Mouse (Mus musculus): ENCODE data around the gene Adcy9. TPM values are rescaled to one million over a fixed set of nuclear protein-coding genes. Genes with fewer than 3 reads are reported as not detected.
A peak's percentile ranks its signal among the peaks of the same experiment; 100 is the strongest.
"Not testable (repeated sequence)": the region's sequence is repeated elsewhere in the genome, so short reads cannot be mapped to it uniquely, and the experiment has no call there.

The Adcy9 gene
- total RNA-seq, 2 experiments from 2014 or later, result 32.3 to 51.9 TPM

DNA sequence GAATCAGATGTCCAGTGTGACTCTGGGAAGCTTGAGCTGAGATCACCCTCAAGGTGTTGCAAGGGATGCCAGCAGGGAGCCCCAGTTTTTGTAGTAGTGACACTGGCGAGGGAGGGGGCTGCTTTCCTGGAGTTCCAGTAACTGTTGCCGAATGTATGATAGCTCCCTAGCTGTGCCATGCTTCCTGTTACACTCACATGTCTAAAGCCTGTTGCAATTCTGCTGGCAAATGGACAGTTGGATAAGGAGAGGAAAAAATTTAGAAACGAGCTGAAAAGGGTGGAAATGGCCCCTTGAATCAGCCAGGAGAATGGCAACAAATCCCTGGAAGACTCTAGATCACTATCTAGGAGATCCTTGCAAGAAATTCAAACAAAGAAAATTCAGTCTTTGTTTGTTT lies 140.7 kb downstream of the Adcy9 start:
- no peak for DNase-seq (ENCODE audit: low spot score in 2 of 2)

DNA sequence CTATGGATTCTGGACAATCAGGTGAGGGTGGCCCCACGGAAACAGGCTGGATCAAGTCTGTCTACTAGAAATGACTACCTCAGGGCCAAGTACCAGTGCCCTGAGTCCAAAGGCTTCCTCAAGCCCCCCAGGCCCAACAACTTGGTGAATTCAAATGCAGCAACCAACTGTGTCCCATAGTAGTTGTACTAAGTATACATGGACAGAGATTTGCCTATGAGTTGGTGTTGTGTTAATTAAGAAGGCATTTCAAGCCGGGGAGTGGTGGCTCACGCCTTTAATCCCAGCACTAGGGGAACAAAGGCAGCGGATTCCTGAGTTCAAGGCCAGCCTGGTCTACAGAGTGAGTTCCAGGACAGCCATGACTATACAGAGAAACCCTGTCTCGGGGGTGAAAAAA lies 143.7 kb downstream of the Adcy9 start:
- no peak for DNase-seq (ENCODE audit: low spot score in 2 of 2)

- no peak for DNase-seq (ENCODE audit: low spot score in 2 of 2)
Observed at GRCm38 (mm10) chr16:4276151-4276550, 144.1 kb downstream of the Adcy9 start.

DNA sequence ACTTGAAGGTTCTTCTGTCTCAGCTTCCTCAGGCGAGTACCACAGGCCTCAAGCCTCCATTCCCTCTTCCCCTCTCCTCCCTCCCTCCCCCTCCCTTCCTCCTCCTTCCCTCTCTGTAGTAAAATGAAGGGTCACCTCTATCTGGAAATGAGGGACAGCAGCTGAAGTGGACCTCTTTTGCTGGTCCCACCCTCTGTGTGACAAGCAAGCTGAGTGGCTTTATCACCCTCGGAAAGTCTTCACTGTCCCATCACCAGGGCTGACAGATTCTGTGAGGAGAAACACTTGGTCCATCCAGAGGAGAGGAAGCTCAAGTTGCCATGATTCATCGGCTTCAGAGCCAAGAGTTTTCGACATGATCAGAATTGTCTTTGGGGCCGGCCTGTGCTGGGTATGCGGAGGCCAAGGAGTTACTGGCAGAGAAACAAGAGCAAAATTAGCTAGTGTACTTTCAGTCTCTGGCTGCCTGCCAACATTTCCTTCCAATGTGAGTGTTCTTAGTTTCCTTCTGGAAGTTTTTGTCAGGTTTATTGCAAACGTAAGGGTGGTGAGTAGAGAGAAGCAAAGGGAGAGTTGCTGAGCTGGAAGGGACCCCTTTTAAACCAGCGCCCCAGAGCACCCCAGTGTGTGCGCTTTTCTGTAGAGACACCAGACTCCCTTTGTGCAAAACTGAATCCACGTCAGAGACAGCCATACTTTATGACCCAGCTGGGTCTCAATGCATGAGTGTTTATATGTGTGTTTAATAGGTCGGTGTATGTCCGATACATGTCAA lies 146.4 kb downstream of the Adcy9 start:
- DNase-seq (ENCODE audit: low spot score in 2 of 2), result peak; percentile 48 to 69

- no peak for DNase-seq (ENCODE audit: low spot score in 2 of 2)
Observed at GRCm38 (mm10) chr16:4272254-4272653, 148.0 kb downstream of the Adcy9 start.

DNA sequence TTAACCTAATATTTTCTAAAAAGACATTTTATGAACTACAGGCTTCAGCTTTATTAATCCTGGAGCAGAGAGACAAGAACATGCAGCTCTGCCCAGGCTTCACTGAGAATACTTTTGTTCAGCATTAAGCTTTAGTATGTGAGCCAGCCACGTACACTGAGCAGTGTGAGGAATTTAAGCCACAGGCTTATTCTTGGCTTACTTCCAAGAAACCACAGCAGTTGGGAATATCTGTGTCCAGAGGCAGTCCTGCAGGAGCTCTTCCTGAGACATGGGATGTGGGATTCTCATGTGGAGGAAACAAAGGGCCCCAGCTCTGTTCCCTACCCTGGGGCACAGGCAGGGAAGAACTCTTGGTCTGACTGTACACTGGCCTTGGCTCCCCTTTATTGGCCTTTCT lies 149.4 kb downstream of the Adcy9 start:
- DNase-seq (ENCODE audit: low spot score in 2 of 2), result no peak

DNA sequence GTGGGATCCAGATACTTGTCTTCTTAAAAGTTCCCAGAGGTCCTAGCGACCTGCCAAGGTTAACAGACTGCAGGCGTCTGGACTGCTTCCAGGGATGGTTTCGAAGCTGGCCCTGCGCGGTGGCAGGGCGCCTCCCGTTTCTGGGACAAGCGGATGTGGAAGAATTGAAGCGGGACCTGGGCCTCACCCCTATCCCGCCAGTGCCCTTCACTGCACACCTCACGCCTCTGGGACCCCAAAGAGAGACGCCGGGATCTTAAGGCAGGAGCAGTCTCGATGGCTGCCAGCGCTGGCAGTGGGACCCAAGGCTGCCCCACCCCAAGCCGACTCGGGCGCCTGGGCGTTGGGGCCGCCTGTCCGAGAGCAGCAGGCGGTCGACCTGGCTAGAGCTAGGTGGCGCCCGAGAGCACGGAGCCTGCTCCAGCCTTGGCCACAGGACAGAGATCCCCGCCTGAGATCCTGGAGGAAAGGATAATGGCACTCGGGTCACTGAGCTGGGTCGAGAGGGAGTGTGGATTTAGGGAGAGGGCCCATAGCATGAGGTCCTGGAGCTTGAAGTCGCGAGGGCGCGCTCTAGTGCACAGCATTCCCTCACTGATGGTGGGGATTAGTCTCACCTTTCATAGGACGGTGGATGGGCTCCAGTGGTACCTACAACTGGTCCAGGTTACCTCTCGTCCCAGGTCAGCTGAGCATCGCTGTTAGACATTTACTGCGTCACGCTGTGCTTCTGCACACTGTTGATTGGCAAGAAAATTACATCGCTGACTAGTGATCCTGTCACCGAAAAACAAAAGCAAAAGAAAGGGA lies 152.2 kb downstream of the Adcy9 start:
- peak; percentile 87 to 90 for DNase-seq (ENCODE audit: low spot score in 2 of 2)

DNA sequence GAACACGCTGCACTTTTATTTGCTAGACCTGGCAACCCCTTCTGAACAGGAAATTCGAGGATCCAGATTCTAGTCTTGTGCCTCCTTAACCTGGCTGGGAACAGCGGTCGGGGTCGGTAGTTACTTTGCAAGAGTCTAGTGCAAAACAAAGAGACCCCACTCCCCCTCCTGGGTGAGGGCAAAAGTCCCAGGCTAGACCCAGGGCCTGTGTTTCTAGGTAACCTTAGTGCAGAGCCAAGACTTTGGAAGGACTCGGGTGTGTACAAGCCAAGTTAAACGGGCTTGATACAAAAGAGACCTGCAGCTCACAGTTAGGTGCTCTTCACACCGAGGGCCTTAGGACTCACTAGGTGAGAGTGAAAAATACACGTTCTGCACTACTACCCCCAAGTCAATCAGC lies 152.8 kb downstream of the Adcy9 start:
- no peak for DNase-seq (ENCODE audit: low spot score in 2 of 2)

DNA sequence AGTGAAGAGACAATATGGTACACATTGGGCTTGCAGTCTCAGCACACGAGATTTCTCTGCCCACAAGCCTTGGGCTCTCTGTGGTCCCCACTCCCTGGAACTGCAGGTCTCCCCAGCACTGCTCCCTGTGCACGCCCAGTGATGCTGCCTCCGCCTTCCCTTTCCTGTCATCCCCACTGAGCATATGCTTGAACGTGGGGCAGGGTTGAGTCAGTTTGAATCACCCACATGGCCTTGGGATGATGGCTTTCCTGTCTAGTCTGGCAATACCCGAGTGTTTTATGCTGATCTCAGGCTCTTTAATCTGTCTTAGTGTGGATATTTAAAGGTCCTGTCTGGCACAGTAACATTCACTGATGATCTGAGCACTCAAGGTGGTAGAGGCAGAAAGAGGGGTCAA lies 154.9 kb downstream of the Adcy9 start:
- DNase-seq (ENCODE audit: low spot score in 2 of 2), result peak in 1 of 2 experiments; percentile 49

- no peak for DNase-seq (ENCODE audit: low spot score in 2 of 2)
Observed at GRCm38 (mm10) chr16:4263486-4263885, 156.8 kb downstream of the Adcy9 start.

GRCm38 (mm10) chr16:4257546-4257945 lies 162.8 kb downstream of the Adcy9 start:
- DNase-seq (ENCODE audit: low spot score in 2 of 2), result no peak

GRCm38 (mm10) chr16:4248791-4249190 lies 171.5 kb downstream of the Adcy9 start:
- no peak for DNase-seq (ENCODE audit: low spot score in 2 of 2)

GRCm38 (mm10) chr16:4245241-4245640 lies 175.1 kb downstream of the Adcy9 start:
- DNase-seq (ENCODE audit: low spot score in 2 of 2), result not testable (repeated sequence)

Other genes starting within 250 kb of the Adcy9 start
- 10 to 100 TPM; 55.0 to 56.0 TPM for gene Crebbp, start 206.5 kb downstream of the Adcy9 start, total RNA-seq (2021)
- gene Srl, start 121.3 kb upstream of the Adcy9 start, total RNA-seq (2021), result 1 to 10 TPM; 7.3 to 8.3 TPM
- gene Tfap4, start 139.4 kb upstream of the Adcy9 start, total RNA-seq (2021), result 1 to 10 TPM; 5.1 to 5.7 TPM
- gene Glis2, start 174.2 kb upstream of the Adcy9 start, total RNA-seq (2021), result 10 to 100 TPM; 11.3 to 11.5 TPM
- 100 to 1,000 TPM; 117 to 118 TPM for gene Pam16, start 204.5 kb upstream of the Adcy9 start, total RNA-seq (2021)
- gene Vasn, start 219.4 kb upstream of the Adcy9 start, total RNA-seq (2021), result 10 to 100 TPM; 10.0 to 15.3 TPM
- gene Dnaja3, start 219.5 kb upstream of the Adcy9 start, total RNA-seq (2021), result 100 to 1,000 TPM; 132 to 145 TPM

Measured in adrenal gland, adult 18-20 months (tissue).